Mouse (Mus musculus): ENCODE data around the gene Fam193a.

- no peak for TF ChIP-seq E2F4 (IDR thresholded peaks at IDR 0.05; ENCODE audit: borderline replicate concordance, low read depth, low read length)
- no peak for TF ChIP-seq MEF2A (IDR thresholded peaks at IDR 0.05; ENCODE audit: extremely low read depth, insufficient replicate concordance, low read depth, low read length, poor library complexity, severe bottlenecking)
- TF ChIP-seq CTCF (IDR thresholded peaks at IDR 0.05 in 2 of 3, conservative IDR thresholded peaks at IDR 0.05 in 1 of 3; ENCODE audit: control insufficient read depth in 1 of 3, insufficient read depth in 1 of 3, low read depth in 2 of 3, low read length in 3 of 3, poor library complexity in 1 of 3, severe bottlenecking in 1 of 3): no peak
- TF ChIP-seq JUND (IDR thresholded peaks at IDR 0.05; ENCODE audit: low read depth, low read length): no peak
- TF ChIP-seq POLR2A (IDR thresholded peaks at IDR 0.05; ENCODE audit: control insufficient read depth in 1 of 2, insufficient read depth in 1 of 2, low read depth in 1 of 2, low read length in 2 of 2, poor library complexity in 1 of 2): no peak
- no peak for TF ChIP-seq UBTF (IDR thresholded peaks at IDR 0.05; ENCODE audit: borderline replicate concordance, insufficient read depth, low read depth, low read length)
- TF ChIP-seq CHD2 (IDR thresholded peaks at IDR 0.05; ENCODE audit: low read length): no peak
- no peak for TF ChIP-seq EP300 (IDR thresholded peaks at IDR 0.05; ENCODE audit: low read depth in 1 of 2, low read length in 2 of 2)
- no peak for TF ChIP-seq ZMIZ1 (IDR thresholded peaks at IDR 0.05; ENCODE audit: low read depth, low read length)
- no peak for TF ChIP-seq MXI1 (IDR thresholded peaks at IDR 0.05; ENCODE audit: low read depth, low read length)
- TF ChIP-seq TCF12 (IDR thresholded peaks at IDR 0.05; ENCODE audit: low read depth, low read length): no peak
- TF ChIP-seq HCFC1 (IDR thresholded peaks at IDR 0.05; ENCODE audit: low read depth, low read length): no peak
These were observed 116.0 kb downstream of the Fam193a start for GRCm38 (mm10) chr5:34485731-34486130.

Data from MEL (cell line).